Mouse (Mus musculus) T-cell, adult 2 months (primary cell): ENCODE measurements around the gene C9orf72.
"Not testable (repeated sequence)": the region's sequence is repeated elsewhere in the genome, so short reads cannot be mapped to it uniquely, and the experiment has no call there.

Experiments used
- DNase-seq: peaks from one replicate; pipeline ENCODE4 v3.0.0; 2022; ENCODE audit warnings: low spot score

Gene C9orf72

DNA sequence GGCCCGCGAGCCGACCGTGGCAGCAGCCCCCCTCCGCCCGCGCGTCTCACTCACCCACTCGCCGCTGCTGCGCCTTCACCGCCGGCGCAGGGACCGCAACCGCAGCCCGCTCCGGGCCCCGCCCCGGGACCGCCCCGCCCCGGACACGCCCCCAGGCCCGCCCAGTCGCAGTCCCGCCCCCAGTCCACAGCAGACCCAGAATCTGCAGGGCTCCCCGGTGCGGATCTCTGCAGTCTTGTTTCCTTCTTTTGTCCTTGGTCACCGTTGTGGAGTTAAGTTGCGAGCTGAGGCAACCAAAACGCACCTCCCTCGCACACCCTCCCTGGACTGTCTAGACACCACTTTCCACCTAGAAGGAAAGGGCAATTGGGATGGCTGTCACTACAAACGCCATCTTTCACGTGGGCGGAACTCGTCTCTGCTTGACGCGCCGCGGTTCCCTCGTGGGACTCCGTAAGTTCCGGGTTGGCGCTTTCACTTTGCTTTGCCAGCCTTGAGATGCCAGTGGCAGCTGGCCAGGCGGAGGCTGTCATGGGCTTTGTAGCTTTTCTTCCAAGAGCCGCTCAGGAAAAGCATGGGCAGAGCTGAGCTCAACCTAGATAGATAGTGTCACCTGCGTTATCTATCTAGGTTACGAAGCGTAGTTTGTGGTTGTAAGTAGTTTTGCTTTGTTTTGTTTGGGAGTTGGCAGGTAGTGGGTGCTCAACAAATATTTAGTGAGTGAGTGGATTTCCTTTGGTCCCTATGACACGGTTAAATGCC is at the start of gene C9orf72:
TSS of gene C9orf72 (minus strand) at position 442 of the 762 bp plus-strand sequence.
- DNase-seq: peak; percentile 94

DNA sequence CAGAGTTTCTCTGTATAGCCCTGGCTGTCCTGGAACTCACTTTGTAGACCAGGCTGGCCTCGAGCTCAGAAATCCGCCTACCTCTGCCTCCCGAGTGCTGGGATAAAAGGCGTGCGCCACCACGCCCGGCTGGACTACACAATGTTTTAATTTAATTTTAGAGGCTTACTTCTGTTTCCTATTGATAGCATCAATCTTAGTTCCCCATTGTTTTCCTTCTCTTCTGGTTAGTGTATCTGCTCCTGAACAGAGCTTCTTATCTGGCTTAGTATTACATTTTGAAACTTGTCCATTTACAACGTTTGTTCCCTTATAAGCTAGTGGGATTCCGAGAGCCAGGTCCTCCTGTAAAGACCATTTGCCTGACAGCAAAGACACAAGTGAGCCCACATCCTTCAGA is 33.0 kb upstream of the C9orf72 start:
- no peak for DNase-seq

DNA sequence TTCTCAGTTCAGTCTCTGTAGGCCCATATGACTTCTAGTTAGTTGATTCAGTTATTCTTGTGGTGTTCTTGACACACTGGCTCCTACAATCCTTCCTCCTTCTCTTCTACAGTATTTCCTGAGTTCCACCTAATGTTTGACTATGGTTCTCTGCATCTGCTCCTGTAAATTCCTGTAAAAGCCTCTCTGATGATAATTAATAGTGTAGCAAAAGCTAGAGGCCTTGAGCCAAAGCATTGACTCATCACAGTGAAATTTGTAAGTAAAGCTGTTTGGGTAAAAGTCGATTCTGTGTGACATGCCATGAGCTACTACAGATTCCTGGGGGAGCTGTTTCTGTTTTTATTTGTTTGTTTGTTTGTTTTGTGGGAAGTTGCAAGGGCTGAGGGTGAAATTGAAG is 18.0 kb upstream of the C9orf72 start:
- no peak for DNase-seq

DNA sequence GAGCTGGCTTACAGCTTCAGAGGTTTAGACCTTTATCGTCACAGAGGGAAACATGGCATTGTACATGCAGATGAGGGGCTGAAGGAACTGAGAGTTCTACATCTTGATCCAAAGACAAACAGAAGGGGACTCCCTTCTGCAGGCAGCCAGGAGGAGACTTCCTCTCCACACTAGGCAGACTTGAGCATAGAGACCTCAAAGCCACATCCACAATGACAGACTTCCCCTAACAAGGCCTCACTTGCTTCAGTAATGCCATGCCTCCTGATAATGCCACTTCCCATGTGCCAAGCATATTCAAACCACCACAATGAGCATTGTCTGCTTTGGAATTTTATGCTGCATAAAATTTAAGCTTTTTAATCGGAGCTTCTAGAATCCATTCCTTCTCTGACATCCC is 15.8 kb upstream of the C9orf72 start:
- DNase-seq: no peak

DNA sequence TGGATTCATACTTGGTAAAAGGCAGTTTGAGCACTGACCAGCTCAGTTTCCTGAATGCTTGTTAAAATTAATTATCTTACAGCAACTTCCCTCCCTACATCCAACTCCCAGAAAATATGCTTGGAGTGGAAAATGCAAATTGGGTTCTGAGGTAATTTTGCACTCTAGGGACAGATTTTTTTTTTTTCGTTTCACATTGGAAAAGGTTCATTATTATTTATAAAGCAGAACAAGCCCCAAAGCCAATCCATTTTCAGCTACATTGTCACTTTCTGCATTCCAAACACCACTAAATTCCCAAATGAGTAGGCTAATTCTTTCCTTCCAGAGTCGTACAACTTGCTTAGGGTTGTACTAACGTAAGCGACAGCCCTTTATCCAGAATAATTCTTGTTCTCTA is 12.7 kb upstream of the C9orf72 start:
- DNase-seq: no peak

DNA sequence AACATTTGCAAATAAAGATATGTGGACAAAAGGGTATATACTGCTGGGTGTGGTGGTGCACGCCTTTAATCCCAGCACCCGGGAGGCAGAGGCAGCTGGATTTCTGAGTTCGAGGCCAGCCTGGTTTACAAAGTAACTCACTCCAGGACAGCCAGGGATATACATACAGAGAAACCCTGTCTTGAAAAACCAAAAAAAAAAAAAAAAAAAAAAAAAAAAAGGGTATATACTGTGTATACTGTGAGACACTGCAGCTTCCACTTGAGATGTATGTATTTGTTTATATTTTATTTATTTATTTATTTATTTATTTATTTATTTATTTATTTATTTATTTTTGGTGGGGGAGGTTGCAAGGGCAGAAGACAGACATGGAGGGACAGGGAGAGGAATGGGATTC is 12.3 kb upstream of the C9orf72 start:
- not testable (repeated sequence) for DNase-seq

DNA sequence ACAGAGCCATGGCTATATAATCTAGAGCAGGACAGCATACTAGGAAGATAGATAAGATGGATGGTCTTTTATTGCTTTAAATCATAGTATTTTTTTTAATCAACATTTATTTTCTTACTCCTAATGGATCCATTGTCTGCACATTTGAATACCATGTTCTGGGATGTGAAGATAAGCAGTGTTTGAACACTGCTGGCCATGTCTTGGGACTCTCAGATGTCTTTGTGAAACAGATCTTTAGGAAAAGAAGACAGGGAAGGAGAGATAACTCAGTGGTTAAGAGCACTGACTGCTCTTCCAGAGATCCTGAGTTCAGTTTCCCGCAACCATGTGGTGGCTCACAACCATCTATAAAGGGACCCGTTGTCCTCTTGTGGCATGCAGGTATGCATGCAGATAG is 10.3 kb upstream of the C9orf72 start:
- no peak for DNase-seq

DNA sequence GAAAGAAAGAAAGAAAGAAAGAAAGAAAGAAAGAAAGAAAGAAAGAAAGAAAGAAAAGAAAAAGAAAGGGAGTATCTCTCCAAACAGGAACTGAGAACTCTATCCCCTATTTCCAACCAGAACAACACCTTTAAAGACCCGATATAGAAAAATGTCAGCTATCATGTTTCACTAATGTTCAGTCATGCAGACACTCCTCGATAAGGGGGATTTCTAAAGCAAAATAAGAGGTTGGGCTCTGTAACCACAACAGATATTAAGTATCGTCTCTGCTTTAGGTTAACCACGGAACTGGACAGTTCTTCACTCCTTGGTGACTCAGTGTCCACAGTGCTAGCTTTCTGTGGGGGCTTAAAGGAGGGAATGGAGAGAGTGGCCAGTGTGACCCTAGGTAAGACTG is 2.3 kb upstream of the C9orf72 start:
- DNase-seq: no peak

DNA sequence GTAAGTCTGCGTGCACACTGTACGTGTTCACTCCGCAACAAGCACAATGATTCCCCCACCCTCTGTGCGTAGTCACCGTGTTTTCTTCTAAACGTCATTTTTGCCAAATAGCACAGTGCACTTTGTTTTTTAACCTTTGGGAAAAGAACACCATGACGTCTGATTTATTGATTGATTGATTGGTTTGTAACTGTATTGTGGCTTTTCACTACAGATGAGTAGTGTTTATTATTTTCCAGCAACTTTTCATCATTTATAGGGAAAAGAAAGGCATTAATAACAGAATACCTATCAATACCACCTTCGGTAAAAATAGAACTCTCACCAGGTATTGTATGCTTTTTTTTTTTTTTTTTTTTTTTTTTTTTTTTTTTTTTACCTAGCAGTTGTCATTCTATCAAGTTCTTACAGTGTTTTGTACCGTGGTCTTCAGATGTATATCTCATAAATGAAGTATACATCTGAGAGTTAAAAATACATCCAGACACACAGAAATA is 569 bp upstream of the C9orf72 start:
- peak; percentile 79 for DNase-seq

DNA sequence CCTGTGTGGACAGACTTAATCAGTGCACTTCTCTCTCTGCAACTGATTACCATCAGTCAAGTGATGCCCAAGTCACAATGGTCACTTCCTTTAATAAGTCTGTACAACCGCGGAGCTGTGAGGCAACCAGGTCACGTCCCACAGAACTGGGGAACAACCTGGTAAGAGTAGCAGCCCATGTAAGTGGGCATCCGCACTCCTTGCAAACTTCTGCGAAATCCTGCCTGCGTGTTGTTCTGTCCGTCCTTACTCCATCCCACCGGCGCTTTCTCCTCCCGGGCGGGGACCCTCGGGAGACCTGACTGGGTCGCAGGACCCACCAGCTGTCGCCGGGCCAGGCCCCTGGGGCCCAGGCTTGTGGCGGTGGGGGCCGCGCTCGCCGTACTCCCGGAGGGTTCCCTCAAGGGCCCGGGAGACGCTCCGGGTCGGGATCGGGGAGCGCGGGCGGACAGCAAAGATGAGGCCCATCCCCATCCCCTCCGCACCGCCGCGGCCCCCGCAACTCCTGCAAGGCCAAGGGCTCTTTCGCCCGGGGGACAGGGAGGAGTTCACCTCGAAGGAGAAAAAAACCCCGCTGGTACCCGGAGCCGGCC is 738 bp downstream of the C9orf72 start:
- no peak for DNase-seq

DNA sequence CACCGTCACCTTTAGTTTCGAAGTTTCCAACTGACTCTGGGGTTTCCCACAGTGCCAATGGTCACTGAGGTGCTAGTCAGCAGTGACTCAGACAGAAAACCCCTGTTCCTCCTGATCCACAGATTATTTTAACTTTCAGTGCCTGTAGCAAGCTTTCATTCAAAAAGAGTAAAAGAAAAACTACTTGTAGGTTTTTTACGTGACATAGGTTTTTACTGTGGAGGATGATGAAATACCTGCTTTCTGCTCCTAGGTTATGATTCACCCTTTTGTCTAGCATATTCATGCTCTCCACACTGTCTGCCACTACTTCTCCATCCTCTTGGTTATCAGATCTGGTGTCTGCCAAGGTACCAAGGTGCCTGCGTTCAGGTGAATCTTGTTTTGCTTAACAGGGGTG is 1.9 kb downstream of the C9orf72 start:
- no peak for DNase-seq

DNA sequence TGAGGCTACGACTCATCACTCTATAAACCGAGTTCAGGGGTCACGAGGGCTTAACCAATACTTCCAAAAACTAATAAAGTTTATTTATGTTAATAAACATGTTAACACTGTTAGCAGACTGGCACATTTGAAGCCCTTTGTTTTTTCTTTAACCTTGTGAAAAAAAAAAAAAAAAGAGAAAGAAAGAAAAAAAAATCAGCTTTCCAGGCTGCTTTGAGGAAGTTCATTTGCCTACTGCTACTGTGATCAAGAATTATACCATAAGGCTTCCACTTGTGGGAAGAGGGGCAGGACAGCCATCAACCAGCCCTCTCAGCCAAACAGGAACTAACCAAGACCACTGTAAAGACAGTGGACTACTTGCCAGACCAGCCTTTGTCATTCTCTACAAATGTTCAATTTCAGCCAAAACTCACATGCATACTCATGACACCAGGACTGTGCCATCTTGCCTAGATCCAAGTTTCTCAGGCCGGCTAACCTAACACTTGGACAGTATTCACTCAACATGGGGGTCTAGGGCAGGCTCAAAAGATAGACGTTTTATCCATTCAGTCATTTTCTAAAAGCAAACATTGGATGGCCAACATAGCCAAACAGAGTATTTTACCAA is 2.5 kb downstream of the C9orf72 start:
- no peak for DNase-seq

DNA sequence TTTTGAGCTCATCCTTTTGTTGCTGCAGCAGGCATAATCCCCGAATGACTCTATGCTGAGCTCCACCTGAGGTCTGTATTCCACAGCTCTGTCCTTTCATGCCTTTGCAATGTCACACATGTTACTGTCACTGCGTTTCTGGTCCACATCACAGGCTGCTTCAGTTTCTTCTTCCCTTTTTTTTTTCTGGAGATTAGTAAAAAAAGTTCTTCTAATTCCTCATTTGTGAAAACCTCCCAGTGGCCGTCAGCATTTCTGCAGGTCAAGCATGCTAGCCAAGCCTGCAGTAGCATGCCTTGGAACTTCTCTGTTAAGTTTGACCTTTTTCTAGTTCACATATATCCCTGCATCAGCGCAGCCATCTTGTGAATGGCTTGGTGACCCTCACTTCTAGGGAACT is 4.1 kb downstream of the C9orf72 start:
- DNase-seq: no peak

DNA sequence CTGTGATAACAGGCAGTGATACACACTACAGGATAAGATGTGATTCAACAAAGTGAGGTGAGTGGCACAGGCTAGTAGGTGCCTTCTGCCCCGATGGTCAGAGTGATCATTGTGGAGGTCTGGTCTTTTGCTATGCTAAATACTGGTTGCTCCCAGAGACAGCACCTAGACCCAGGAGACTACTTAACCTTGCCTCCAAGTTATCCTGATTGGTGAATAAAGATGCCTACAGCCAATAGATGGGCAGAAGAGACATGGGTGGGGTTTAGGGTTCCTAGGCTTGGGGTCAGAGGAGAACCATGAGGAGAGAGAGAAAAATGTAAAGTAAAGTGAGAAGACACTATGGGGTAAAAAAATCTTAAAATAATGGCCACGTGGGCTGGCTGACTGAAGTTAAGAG is 4.8 kb downstream of the C9orf72 start:
- no peak for DNase-seq

DNA sequence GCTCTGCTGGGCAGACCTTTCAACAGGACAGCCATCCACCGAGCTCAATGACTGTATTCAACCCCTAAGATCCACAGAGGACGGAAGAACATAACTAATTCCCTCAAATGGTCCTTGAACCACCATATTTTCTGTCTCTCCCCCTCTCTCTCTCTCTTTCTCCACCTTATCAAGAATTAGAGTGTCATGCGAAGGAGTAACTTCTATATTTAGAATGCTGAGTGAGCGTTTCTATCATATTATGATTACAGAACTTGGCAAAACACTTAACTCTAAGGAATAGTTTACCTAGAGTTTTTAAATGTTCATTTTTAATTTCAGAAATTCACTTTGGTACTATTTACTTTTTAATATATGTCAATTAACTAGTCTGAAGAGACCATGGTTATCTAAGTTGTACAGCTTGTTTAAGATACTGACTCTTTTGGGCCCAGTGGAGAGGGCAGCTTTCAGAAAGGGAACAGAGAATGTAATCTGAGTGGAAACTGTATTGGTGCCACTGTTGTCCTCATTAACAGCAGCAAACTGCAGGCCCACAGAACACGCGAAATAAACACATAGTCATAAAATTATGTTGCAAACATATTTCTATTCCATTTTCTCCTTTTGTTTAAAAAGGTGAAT is 5.8 kb downstream of the C9orf72 start:
- no peak for DNase-seq

DNA sequence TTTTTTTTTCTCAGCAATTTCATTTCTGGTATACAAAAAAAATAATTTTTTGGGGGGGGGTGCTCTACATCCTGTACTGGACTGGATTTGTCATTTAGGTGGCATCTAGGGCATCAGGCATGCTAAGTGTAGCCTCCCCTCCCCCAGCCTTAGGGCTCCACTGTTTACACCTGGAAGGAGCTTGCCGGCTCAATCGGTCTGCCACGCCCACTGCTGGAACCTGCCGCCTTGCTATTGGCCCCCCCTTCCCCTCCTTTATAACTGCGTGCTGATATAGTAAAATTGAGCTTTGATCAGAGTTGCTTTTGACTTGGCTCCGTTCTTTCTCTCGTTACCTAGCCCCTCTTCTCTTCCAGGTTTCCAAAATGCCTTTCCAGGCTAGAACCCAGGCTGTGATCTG is 21.3 kb downstream of the C9orf72 start:
- DNase-seq: no peak

DNA sequence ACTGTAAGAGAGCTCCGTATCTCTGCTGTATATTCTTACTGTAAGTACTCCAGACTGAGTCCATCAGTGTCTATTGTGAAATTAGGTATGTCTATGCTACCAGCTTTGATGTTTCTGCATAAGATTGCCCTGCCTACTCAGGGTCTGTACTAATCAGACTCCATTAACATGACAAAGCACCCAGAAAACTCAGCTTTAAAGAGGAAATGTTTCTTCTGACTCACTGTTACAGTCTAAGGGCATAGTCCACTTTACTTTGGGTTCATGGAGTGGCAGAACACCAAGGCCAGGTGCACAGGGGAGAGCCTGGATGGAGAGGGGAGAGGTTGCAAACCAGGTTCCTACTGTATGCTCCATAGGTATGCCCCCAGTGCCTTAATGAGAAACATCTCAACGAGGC is 22.3 kb downstream of the C9orf72 start:
- DNase-seq: no peak

DNA sequence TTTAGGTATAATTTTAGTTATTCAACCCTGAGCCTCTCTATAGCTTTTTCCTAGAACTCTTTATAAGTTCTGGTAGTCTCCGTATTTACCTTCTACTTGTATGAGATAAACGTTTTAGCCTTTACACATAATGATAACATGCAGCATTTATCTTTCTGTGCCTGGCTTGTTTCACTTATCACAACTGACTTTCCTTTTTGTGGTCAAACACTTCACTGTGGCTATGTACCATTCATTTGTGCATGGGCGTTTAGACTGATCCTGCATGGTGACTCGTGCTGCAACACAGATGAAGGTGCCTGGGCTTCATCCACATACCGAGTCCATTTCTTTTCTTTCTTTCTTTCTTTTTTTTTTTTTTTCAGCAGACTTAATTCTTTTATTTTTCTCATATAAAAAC is 24.3 kb downstream of the C9orf72 start:
- DNase-seq: no peak

DNA sequence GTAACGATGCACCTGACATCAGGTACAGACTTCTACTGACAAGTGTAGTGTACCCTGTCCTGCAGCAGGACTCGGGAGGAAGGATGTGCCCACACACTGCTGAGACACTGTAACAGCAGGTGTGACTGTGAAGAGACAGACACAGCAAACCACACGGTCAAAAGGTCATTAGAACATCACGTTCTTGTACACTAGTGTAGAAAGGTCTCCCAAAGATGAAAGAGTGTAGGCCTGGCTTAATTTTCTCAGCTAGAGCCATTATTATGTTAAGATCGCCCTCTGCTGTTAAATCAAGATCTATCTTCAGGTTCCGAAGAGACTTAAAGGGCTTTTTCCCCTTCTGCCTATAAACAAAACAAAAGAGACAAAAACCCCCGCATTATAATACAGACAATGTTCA is 33.2 kb downstream of the C9orf72 start:
- DNase-seq: no peak

DNA sequence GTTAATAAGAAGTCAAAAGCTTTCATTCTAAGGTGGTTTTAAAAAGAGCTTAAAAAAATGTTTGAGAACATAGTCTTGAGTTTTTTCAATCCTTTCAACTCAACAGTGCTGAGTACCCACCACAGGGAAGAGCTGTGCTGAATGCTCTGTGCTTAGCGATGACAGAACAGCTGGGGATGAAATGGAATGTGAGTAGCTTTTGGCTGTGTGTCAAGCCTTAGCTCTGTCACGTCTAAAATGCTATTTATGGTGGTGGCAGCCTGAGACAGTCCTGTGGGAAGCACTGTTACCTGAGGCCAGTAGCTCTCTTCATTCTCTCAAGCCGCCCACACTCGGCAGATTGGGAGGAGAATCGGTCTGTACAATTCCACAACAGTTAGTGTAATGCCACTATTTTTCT is 36.2 kb downstream of the C9orf72 start:
- no peak for DNase-seq

DNA sequence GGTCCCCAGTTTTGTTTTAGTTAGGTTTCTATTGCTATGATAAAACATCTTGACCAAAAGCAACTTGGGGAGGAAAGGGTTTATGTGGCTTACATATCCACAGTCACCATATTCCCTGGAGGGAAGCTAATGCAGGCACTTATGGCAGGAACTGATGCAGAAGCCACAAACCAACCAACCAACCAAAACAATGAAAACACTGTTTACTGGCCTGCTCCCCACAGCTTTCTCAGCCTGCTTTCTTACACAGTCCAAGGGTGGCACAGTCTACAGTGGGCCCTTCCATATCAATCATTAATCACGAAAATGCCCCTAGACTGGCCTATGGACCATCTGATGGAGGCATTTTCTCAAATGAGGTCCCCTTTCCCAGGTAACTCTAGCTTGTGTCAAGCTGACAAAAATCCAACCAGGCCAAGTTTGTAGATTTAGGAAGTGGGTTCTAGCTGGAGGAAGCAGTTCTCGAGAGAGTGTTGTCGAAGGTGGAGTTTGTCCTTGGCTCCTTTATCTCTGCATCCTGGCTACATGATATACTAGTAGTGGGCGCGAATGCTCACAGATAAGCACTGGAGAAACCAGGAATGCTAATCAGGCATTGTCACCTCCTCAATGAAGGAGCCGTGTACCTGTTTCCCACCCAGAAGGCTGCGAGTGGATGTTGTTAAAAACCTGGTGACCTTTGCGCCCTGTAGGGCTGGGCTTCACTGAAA is 38.2 kb downstream of the C9orf72 start:
- no peak for DNase-seq

DNA sequence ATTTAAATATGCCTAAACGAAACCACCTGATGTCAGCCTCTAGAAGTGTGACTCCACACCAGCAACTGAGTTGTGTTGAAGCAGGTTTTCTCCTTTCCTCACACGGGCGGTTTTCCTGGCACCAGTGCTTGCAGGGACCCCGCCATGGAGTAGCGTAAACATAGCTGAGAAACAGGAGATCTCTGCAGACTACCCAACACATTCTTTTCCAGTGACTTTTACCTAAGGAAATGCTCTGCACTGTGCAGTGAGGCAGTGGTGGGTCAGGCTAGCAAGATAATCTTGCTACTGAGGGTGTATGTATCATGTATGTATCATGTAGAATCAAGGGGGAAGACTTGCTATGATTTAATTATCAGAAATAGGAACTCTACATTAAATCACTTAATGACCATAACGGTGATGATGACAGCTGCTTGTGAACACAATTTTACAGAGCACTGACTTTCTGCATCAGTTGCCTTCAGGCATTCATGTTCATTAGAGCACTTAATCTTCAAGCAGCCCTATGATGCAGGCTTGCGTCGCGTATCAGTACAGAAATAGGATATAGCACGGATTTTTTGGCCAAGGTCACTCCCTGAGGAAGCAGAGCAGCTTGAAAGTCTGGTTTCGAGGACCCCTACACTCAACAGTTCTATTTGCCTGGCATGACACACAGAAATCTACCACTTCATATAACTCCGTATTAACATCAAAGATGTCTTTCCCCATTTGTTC is 47.9 kb downstream of the C9orf72 start:
- DNase-seq: no peak
